Comparison of ENCODE assay signal across 10 mouse cellular contexts in genomic region chr7:70300516-70300915, GRCm38 (mm10).
A peak's percentile ranks its signal among the peaks of the same experiment; 100 is the strongest.
DNase-seq lines count a peak whose midpoint lies in the region; ATAC-seq lines count a peak whose summit lies in the region.
"Had no signal": no experiment of that assay in that cellular context is flagged by ENCODE, and none has a peak within 500 bp of the region (broad histone marks: within the 10 kb centered on the region; RNA-seq: fewer than 3 reads in every experiment).

No protein-coding gene starts in this region.

- no peaks in the 10 kb centered on the region for H3K36me3 ChIP-seq in kidney, embryonic 14.5 days (ENCODE audit: control insufficient read depth, insufficient read depth, low read length)
- H3K36me3 ChIP-seq: midbrain, embryonic 12.5 days had no signal

- no peak overlapping the region for H3K27ac ChIP-seq in kidney, embryonic 14.5 days (ENCODE audit: low read depth, low read length)
- H3K27ac ChIP-seq: midbrain, embryonic 12.5 days had no signal

- ATAC-seq in kidney, embryonic 14.5 days (ENCODE audit: low FRiP score, low TSS enrichment) = no peak
- no peak for ATAC-seq in erythroid progenitor cell, adult 5-6 weeks (replicated peaks; ENCODE audit: low FRiP score, poor library complexity, severe bottlenecking)

- no peaks in the 10 kb centered on the region for H3K9me3 ChIP-seq in kidney, embryonic 14.5 days (ENCODE audit: control insufficient read depth, low read length)
- H3K9me3 ChIP-seq: midbrain, embryonic 12.5 days had no signal

- no peaks in the 10 kb centered on the region for H3K27me3 ChIP-seq in kidney, embryonic 14.5 days (ENCODE audit: control insufficient read depth, insufficient read depth, low read length)

- no peak overlapping the region for H3K4me3 ChIP-seq in kidney, embryonic 14.5 days (ENCODE audit: low read length)
- H3K4me3 ChIP-seq: midbrain, embryonic 12.5 days had no signal

- no peak overlapping the region for H3K4me2 ChIP-seq in kidney, embryonic 14.5 days (replicated peaks; ENCODE audit: low read depth, low read length)
- H3K4me2 ChIP-seq: midbrain, embryonic 12.5 days had no signal

- peak; percentile 86 for DNase-seq in kidney, adult 18-20 months
- DNase-seq in gastrocnemius, adult 18-20 months (ENCODE audit: low spot score) = peak; percentile 54
- peak; percentile 41 to 68 for DNase-seq in kidney, postnatal 4 days
- peak; percentile 50 for DNase-seq in urinary bladder, adult 2 months (ENCODE audit: low spot score)
- no peak for DNase-seq in cerebellum, adult 8-10 months
- DNase-seq in cerebellum, postnatal 4 days (ENCODE audit: low spot score in 2 of 2) = no peak
- DNase-seq: layer of hippocampus, adult 9-11 months had no signal

- H3K4me1 ChIP-seq in kidney, embryonic 14.5 days (ENCODE audit: control insufficient read depth, insufficient read depth, low read length) = no peaks in the 10 kb centered on the region
- H3K4me1 ChIP-seq: midbrain, embryonic 12.5 days had no signal

- H3K9ac ChIP-seq in kidney, embryonic 14.5 days (ENCODE audit: low read depth, low read length) = no peak overlapping the region
- H3K9ac ChIP-seq: midbrain, embryonic 12.5 days had no signal

- 77% methylated on average over 5 of the region's 5 CpGs for WGBS in kidney, embryonic 14.5 days

Comparison
In these comparisons a context has a peak if more than half of its experiments do, and no peak if none do; other contexts are left out.
1. DNase-seq: peak in kidney, adult 18-20 months (single experiment), gastrocnemius, adult 18-20 months (single experiment), kidney, postnatal 4 days (2 of 2) and urinary bladder, adult 2 months (single experiment); none in cerebellum, adult 8-10 months (single experiment) and cerebellum, postnatal 4 days (0 of 2).